Mouse (Mus musculus) MN1 (cell line): ENCODE results near the gene Prr12.
"Not testable (repeated sequence)": the region's sequence is repeated elsewhere in the genome, so short reads cannot be mapped to it uniquely, and the experiment has no call there.

Experiments
- DNase-seq: peaks from one replicate; pipeline ENCODE4 v3.0.0-alpha.2; 2016; ENCODE audit warnings: low spot score

The Prr12 gene

DNA sequence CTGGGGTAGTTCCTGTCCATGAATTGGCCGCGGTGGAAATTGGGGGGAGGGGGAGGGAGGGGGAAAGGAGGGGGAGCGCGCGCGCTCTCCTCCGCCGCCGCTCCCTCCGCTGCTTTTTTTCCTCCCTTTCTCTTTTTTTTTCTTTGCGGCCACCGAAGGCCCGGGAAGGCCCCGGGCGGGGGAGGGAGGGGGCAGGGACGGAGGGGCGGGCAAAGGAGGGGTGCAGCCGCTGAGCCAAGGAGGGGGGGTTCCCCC lies at the start of gene Prr12:
TSS of gene Prr12 (minus strand) at position 20 of the 255 bp plus-strand sequence.
- DNase-seq = no peak

DNA sequence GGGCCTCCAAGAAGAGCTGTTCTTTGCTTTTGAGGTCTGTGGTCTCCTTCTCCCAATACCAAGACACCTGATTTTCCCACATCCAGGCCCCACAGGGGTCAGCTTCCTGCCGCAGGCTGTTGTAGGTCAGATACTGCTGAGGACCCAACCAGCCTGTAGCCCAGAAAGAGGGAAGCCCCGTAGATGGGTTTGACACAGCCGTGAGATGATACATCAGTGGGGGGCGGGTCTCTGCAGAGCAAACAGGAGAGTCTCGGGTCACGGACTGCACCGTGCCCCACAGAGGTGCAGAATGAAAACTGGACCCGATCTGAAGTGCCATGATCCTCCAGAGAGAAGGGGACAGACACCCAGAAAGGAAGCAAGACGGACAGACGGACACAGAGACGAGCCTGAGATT lies 49.8 kb upstream of the Prr12 start:
- DNase-seq = no peak

GRCm38 (mm10) chr7:45100046-45100445 lies 47.4 kb upstream of the Prr12 start:
- no peak for DNase-seq

DNA sequence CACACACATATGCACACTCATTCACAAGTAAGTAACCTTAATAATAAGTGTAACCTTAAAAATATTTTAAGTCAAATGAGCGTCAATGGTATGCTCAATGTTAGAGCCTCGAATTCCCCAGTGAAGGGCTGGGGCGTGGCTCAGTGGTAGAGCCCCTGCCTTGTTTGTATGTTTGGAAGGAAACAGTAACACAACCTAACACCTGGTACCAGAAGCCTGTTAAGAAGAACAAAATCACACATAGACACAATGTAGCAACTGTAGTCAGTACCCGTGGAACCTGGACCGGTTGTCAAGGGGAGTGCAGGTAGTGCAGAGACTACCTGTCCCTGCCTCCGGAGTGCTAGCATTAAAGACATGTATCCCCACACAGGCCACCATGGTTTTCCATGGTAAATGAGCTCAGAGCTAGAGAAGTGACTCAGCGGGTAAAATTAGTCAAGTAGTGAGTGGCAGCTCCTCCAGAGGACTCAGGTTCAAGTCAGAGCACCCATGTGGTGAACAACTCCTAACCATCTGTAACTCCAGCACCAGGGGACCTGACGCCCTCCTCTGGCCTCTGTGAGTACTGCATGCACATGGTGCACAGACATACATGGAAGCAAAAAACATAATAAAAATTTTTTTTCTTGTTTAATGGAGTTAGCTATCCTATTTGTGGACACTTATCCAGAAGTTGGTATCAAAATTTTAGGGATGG lies 46.0 kb upstream of the Prr12 start:
- DNase-seq = no peak

DNA sequence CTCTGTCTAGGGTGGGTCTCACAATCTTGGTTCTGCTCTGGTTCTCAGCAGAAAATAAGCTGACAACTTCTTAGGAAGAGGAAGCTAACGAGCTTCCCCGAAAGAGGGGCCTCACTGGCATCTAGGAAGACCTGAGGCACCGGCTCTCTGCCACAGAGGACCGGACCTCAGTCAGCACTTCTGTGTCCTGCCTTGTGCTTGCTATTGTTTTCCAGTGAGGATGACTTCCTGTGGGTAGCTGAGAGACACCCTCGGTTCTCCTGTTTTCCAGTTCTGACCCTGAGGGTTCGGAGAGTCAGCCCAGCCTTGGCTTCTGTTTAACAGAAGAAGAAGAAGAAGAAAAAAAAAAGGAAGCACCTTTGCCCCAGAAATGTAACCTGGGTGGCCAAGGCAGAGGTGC lies 44.8 kb upstream of the Prr12 start:
- DNase-seq = no peak

DNA sequence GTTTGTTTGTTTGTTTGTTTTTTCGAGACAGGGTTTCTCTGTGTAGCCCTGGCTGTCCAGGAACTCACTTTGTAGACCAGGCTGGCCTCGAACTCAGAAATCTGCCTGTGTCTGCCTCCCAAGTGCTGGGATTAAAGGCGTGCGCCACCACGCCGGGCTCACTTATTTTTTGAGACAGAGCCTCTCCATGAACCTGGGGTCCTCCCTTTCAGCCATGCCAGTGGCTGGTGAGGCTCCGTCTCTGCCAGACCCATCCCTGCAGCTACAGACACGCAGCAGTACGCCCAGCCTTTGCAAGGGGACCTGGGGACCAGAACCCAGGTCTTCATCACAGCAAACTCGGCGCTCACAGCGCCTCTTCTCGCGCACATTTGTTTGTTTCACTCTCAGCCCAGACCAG lies 43.3 kb upstream of the Prr12 start:
- DNase-seq = not testable (repeated sequence)

DNA sequence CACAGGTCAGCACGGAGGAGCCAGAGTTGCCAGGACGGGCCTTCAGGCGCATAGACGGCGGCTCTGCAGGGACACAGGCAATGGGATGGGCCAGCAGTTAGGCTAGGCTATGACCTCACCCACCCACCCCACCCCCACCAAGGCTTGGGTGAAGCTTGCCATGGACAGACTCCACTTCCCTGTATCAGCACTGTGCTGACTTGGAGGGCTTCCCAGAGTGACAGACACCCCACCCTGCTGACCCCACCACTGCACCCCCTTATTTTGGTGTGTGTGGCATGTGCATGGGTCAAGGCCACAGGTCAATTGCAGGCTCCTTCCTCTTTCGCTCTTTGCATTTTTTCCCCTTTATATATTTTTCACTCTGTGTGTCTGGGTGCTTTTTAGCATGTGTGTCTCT lies 42.7 kb upstream of the Prr12 start:
- no peak for DNase-seq

GRCm38 (mm10) chr7:45094121-45094520 lies 41.4 kb upstream of the Prr12 start:
- no peak for DNase-seq

- no peak for DNase-seq
Observed at GRCm38 (mm10) chr7:45093516-45093905, 40.8 kb upstream of the Prr12 start.

GRCm38 (mm10) chr7:45092828-45093515 lies 40.3 kb upstream of the Prr12 start:
- DNase-seq = peak; percentile 37

DNA sequence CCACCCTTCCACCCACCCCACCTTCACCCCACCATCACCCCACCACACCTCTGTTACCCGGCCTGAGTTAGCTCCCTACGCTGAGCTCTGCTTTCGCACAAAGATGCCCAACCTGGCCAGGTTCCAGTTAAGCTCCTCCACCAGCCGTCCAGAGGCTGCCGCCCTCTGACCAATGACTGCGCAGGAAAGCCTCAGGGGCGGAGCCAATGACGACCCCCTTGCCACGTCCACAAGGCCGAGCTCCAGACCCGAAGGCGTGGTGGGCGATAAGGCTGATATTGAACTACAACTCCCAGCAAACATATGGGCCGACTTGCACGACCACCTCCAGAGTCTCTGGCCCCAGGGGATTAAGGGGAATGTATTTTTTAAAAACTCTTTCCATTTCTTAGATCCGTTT lies 39.4 kb upstream of the Prr12 start, which contains the start of gene Rcn3:
TSS of gene Rcn3 (minus strand) at position 174 of the 400 bp plus-strand sequence.
- peak; percentile 88 for DNase-seq

GRCm38 (mm10) chr7:45091001-45091990 lies 38.6 kb upstream of the Prr12 start:
- DNase-seq = no peak

DNA sequence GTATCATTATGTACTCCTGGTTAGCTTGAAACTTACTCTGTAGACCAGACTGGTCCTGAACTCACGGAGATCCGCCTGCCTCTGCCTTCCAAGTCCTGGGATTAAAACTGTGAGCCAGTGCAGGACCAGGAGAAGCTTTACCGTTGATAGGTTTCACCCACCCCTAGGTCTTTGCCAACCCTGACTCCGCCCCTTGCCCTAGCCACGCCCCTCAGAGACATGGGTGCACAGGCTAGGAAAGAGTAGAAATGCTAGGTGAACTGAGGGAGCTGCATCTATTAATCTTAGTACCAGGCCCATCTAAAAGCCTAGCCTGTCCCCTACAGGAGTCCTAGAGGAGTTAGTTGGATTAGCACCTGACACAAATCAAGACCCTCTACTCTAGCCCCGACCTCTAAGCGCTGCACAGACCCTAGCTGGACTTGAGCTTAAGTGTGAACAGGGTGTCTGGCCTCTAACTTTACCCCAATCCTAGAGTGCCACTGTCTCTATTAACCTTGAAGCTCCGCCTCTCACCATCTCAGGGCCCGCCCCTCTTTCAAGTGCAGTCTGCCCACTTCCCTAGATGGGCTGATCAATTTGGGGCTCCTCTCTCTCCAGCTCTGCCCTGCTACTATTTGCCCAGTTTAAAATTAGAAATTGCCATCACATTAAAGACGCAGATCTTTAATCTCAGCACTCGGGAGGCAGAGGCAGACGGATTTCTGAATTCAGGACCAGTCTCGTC lies 37.7 kb upstream of the Prr12 start:
- no peak for DNase-seq

DNA sequence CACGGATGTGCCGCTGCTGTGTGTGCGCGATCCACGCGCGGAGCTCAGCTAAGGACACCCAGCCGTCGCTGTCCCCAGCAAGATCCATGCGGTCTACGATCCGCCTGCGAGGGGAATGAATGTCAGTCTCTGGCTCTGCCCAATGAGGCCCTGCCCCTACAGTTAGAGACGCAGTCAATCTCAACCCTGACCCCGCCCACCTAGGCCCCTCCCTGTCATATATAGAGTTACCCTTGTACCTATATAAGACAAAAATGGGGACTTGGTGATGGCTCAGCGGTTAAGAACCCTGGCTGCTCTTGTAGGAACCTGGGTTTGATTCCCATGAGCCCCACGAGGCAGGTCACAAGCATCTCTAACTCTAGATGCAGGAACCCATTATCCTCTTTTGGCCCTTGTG lies 35.9 kb upstream of the Prr12 start:
- DNase-seq = no peak

- no peak for DNase-seq
Observed at GRCm38 (mm10) chr7:45086084-45086483, 33.4 kb upstream of the Prr12 start.

DNA sequence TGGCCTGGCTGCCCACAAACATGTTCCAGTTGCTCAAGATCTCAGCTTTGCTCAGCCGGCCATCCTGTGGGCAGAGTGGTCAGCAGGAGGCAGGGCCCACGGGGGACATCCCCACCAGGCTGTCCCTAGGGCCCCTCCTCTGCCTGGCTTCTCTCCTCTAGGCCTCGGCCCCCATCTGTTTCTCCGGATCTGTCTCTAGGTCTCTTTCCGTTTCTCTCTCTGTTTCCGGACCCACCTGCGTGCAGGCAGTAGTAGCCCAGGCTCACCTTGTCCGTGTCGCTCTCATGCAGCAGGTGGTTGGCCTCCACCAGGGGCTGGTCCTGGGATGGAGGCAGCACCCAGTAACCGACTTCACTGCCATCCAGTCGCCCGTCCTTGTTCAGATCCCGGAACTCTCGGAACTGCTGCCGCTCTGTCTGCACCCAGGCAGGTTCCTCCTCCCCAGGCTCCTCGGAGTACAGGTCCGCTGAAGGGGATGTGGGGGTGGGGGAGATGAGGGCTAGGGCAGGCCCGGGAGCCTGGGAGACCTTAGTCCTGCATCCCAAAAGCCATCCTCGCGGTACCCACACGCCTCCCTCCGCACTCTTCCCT lies 30.7 kb upstream of the Prr12 start:
- no peak for DNase-seq

GRCm38 (mm10) chr7:45082401-45083299 lies 30.0 kb upstream of the Prr12 start:
- no peak for DNase-seq

- DNase-seq = no peak
Observed at GRCm38 (mm10) chr7:45081016-45081415, 28.3 kb upstream of the Prr12 start.

- peak; percentile 89 for DNase-seq
Observed at GRCm38 (mm10) chr7:45079856-45080255, 27.2 kb upstream of the Prr12 start.

DNA sequence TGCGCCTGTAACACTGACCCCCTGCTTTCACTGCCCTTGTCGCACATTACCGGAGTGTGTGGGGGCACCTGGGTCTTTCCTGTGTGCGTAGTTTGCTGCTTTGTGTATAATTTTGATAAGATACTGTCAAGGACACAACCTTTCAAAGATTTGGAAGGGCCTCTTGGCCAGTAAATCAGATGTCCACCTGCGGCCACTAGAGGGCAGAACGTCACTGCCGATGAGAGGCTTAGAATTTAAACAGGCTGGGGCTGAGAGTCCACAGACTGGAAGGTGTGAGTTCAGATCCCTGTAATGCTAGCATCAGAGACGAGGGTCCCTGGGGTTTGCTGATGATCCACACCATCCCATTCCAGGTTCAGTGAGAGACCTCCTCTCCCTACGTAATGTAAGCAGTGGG lies 25.8 kb upstream of the Prr12 start:
- peak; percentile 77 for DNase-seq

DNA sequence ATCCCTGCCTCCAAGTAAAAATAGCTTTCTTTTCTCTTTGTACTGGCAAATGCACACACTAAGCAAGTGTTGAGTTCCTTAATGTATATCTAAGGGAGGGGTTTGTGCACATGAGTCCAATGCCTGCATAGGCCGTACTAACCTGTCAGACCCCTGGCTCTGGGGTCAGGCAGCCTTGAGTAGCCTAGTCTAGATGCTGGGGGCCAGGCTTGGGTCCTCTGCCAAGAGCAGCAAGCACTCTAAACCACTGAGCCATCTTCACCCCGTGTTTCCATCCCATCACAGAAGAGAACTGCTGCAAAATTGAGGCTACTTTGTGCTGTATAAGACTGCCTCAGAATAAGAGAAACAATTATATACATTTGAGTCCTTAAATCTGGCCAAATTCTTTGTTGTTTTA lies 25.1 kb upstream of the Prr12 start:
- no peak for DNase-seq
